Mouse (Mus musculus) v-Abl transformed pro-B cells (cell line): ENCODE results near the gene Tmem255a.

Experiments used
- in situ Hi-C, 2 experiments: fragments of 400-800 bp; cut with MboI; formaldehyde crosslinking; loops; one replicate each; pipeline ENCODE4 v1.15.1; 2025; ENCODE audit not compliant: unreplicated experiment in 2 of 2

The Tmem255a gene

GRCm38 (mm10) chrX:38180656-38181607 lies 71.3 kb downstream of the Tmem255a start:
- in situ Hi-C loops = loop anchor here (5.0 to 25.0 kb wide), 3 partner anchors 64 to 456 kb away; partner anchors contain the start of gene C1galt1c1 (in 1 of the 2)

- in situ Hi-C loops = loop anchor here (5.0 to 25.0 kb wide), 5 partner anchors 65 to 457 kb away; partner anchors contain the start of genes Rhox11 (in 2 of the 2) and C1galt1c1 (in 1 of the 2)
Observed at GRCm38 (mm10) chrX:38179891-38180310, 72.3 kb downstream of the Tmem255a start.

- in situ Hi-C loops = no loop called here
Observed at GRCm38 (mm10) chrX:38166592-38166991, 85.6 kb downstream of the Tmem255a start.

- in situ Hi-C loops = no loop called here
Observed at GRCm38 (mm10) chrX:38166064-38166463, 86.2 kb downstream of the Tmem255a start.

DNA sequence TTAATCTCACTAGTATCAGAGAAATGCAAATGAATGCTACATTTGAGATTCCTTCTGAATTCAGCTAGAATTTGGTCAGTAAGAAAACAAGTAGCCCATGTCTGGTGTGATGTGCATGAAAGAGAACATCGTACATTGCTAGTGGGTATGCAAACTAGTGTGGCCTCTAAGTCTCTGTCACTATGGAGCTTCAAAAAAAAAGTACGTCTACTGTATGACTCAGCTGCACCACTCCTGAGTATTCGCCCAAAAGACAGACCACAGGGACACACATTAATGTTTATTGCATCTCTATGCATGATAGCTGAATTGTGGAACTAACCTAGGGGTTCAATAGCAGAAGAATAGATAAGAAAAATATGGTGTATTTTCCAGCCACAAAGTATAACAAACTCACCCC lies 86.9 kb downstream of the Tmem255a start:
- in situ Hi-C loops = no loop called here

- in situ Hi-C loops = no loop called here
Observed at GRCm38 (mm10) chrX:38159097-38159496, 93.1 kb downstream of the Tmem255a start.
